Mouse (Mus musculus) kidney, adult 8-10 months (tissue): ENCODE measurements at regions not wholly inside any gene's neighbourhood (a gene's known extent, or its start where the extent isn't known, plus 50 kb on each side); places are given as distances from the start of the nearest gene placed in this dataset.
A peak's percentile ranks its signal among the peaks of the same experiment; 100 is the strongest.

ENCODE experiments used
- DNase-seq, 2 experiments: peaks; one replicate each; pipeline ENCODE4 v3.0.0; 2022

- DNase-seq: no peak
These were observed 427.8 kb upstream of the Rgma start for GRCm38 (mm10) chr7:72947531-72947930.

GRCm38 (mm10) chr7:72948026-72948425 lies 427.3 kb upstream of the Rgma start:
- no peak for DNase-seq

- no peak for DNase-seq
These were observed 426.6 kb upstream of the Rgma start for GRCm38 (mm10) chr7:72948666-72949065.

GRCm38 (mm10) chr7:72949886-72950285 lies 425.4 kb upstream of the Rgma start:
- DNase-seq: no peak

- DNase-seq: no peak
These were observed 417.6 kb upstream of the Rgma start for GRCm38 (mm10) chr7:72957674-72958073.

- no peak for DNase-seq
These were observed 414.0 kb upstream of the Rgma start for GRCm38 (mm10) chr7:72961321-72961720.

- DNase-seq: no peak
These were observed 412.5 kb upstream of the Rgma start for GRCm38 (mm10) chr7:72962815-72963214.

- no peak for DNase-seq
These were observed 411.4 kb upstream of the Rgma start for GRCm38 (mm10) chr7:72963908-72964307.

- DNase-seq: no peak
These were observed 407.1 kb upstream of the Rgma start for GRCm38 (mm10) chr7:72968193-72968592.

GRCm38 (mm10) chr7:72971506-72972267 lies 403.6 kb upstream of the Rgma start:
- DNase-seq: no peak

- DNase-seq: no peak
These were observed 402.9 kb upstream of the Rgma start for GRCm38 (mm10) chr7:72972397-72972796.

- no peak for DNase-seq
These were observed 401.5 kb upstream of the Rgma start for GRCm38 (mm10) chr7:72973771-72974170.

- no peak for DNase-seq
These were observed 400.9 kb upstream of the Rgma start for GRCm38 (mm10) chr7:72974384-72974783.

GRCm38 (mm10) chr7:72990559-72991429 lies 384.5 kb upstream of the Rgma start:
- peak in 1 of 2 experiments; percentile 37 for DNase-seq

- DNase-seq: peak; percentile 11 to 28
These were observed 376.9 kb upstream of the Rgma start for GRCm38 (mm10) chr7:72998374-72998773.

GRCm38 (mm10) chr7:73019151-73019550 lies 356.2 kb upstream of the Rgma start:
- no peak for DNase-seq

GRCm38 (mm10) chr7:73019764-73020354 lies 355.4 kb upstream of the Rgma start:
- DNase-seq: no peak

GRCm38 (mm10) chr7:73021786-73022185 lies 353.5 kb upstream of the Rgma start:
- no peak for DNase-seq

GRCm38 (mm10) chr7:73025640-73026039 lies 349.7 kb upstream of the Rgma start:
- no peak for DNase-seq

GRCm38 (mm10) chr7:73028952-73029351 lies 346.4 kb upstream of the Rgma start:
- no peak for DNase-seq

- DNase-seq: no peak
These were observed 343.9 kb upstream of the Rgma start for GRCm38 (mm10) chr7:73031407-73031806.

- no peak for DNase-seq
These were observed 342.9 kb upstream of the Rgma start for GRCm38 (mm10) chr7:73032316-73032980.
